Mouse (Mus musculus): ENCODE data around the gene Art3. TPM values are rescaled to one million over a fixed set of nuclear protein-coding genes. Genes with fewer than 3 reads are reported as not detected.

Gene Art3
- polyA plus RNA-seq, 2 experiments: 1.1 to 1.7 TPM

GRCm38 (mm10) chr5:92389977-92390376 lies 58.4 kb downstream of the Art3 start:
- 66% methylated on average over 2 of the region's 2 CpGs for WGBS (ENCODE audit: insufficient replicate concordance)
- Histone ChIP-seq H3K36me3 (replicated peaks; ENCODE audit: control insufficient read depth, insufficient read depth, low read depth) (no peaks in the 10 kb centered on the region), H3K27me3 (ENCODE audit: control insufficient read depth, insufficient read depth, low read length) (peaks cover 23% of the 10 kb centered on the region), H3K9me3 (ENCODE audit: control insufficient read depth, low read length) (no peaks in the 10 kb centered on the region), H3K4me3 (ENCODE audit: insufficient read depth in 1 of 2, low read depth in 2 of 2, low read length in 2 of 2) (no peak overlapping the region), H3K9ac (replicated peaks) (no peak overlapping the region), H3K4me2 (ENCODE audit: low read depth) (no peak overlapping the region), H3K4me1 (replicated peaks; ENCODE audit: control insufficient read depth in 2 of 2, insufficient read depth in 2 of 2, low read length in 1 of 2) (peaks cover 9 to 23% of the 10 kb centered on the region in 2 experiments), H3K27ac (no peak overlapping the region)
- DNase-seq (ENCODE audit: low read depth in 3 of 3, low spot score in 3 of 3) (no peak), ATAC-seq (ENCODE audit: insufficient read depth) (no peak)
- TF ChIP-seq CTCF (IDR thresholded peaks at IDR 0.05; ENCODE audit: low read depth): no peak
- no peak for TF ChIP-seq EP300 (IDR thresholded peaks at IDR 0.05; ENCODE audit: low read depth)

- H3K4me2 ChIP-seq (ENCODE audit: low read depth): no peak overlapping the region
- H3K36me3 ChIP-seq (replicated peaks; ENCODE audit: control insufficient read depth, insufficient read depth, low read depth): no peaks in the 10 kb centered on the region
- 57% methylated on average over 8 of the region's 8 CpGs for WGBS (ENCODE audit: insufficient replicate concordance)
- peaks cover 12 to 27% of the 10 kb centered on the region in 2 experiments for H3K4me1 ChIP-seq (replicated peaks; ENCODE audit: control insufficient read depth in 2 of 2, insufficient read depth in 2 of 2, low read length in 1 of 2)
- ATAC-seq (ENCODE audit: insufficient read depth) (no peak), DNase-seq (ENCODE audit: low read depth in 3 of 3, low spot score in 3 of 3) (no peak)
- no peak overlapping the region for H3K4me3 ChIP-seq (ENCODE audit: insufficient read depth in 1 of 2, low read depth in 2 of 2, low read length in 2 of 2)
- no peaks in the 10 kb centered on the region for H3K9me3 ChIP-seq (ENCODE audit: control insufficient read depth, low read length)
- TF ChIP-seq CTCF (IDR thresholded peaks at IDR 0.05; ENCODE audit: low read depth) (no peak), EP300 (IDR thresholded peaks at IDR 0.05; ENCODE audit: low read depth) (no peak)
- H3K27me3 ChIP-seq (ENCODE audit: control insufficient read depth, insufficient read depth, low read length): peaks cover 23% of the 10 kb centered on the region
- no peak overlapping the region for H3K9ac ChIP-seq (replicated peaks)
- no peak overlapping the region for H3K27ac ChIP-seq
Observed at GRCm38 (mm10) chr5:92390615-92391014, 59.0 kb downstream of the Art3 start.

DNA sequence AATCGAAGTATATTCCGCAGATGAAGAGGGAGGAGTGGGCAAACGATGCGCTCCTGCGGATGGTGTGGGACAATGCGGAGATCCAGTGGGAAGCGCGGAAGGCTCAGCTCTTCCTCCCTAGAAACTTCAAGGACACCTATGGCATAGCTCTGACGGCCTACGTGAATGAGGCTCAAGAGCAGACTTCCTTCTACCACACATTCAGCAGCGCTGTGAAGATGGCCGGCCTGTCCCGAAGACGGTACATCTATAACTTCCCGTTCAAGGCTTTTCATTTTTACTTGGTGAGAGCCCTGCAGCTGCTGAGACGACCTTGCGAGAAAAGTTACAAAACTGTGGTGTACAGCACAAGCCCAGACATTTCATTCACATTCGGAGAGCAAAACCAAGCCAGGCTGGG lies 60.9 kb downstream of the Art3 start:
- no peak overlapping the region for H3K9ac ChIP-seq (replicated peaks)
- WGBS (ENCODE audit: insufficient replicate concordance): 38% methylated on average over 18 of the region's 18 CpGs
- H3K4me1 ChIP-seq (replicated peaks; ENCODE audit: control insufficient read depth in 2 of 2, insufficient read depth in 2 of 2, low read length in 1 of 2): peaks cover 21 to 37% of the 10 kb centered on the region in 2 experiments
- TF ChIP-seq CTCF (IDR thresholded peaks at IDR 0.05; ENCODE audit: low read depth) (no peak), EP300 (IDR thresholded peaks at IDR 0.05; ENCODE audit: low read depth) (no peak)
- H3K27ac ChIP-seq: no peak overlapping the region
- peak overlapping the region; percentile 57 for H3K4me2 ChIP-seq (ENCODE audit: low read depth)
- no peaks in the 10 kb centered on the region for H3K9me3 ChIP-seq (ENCODE audit: control insufficient read depth, low read length)
- peaks cover 23% of the 10 kb centered on the region for H3K27me3 ChIP-seq (ENCODE audit: control insufficient read depth, insufficient read depth, low read length)
- DNase-seq (ENCODE audit: low read depth in 3 of 3, low spot score in 3 of 3) (no peak), ATAC-seq (ENCODE audit: insufficient read depth) (no peak)
- no peaks in the 10 kb centered on the region for H3K36me3 ChIP-seq (replicated peaks; ENCODE audit: control insufficient read depth, insufficient read depth, low read depth)
- H3K4me3 ChIP-seq (ENCODE audit: insufficient read depth in 1 of 2, low read depth in 2 of 2, low read length in 2 of 2): peak overlapping the region; percentile 5 to 7; a peak in 3 of 4 replicates

- Histone ChIP-seq H3K9ac (replicated peaks) (no peak overlapping the region), H3K4me3 (ENCODE audit: insufficient read depth in 1 of 2, low read depth in 2 of 2, low read length in 2 of 2) (peak overlapping the region in 1 of 2 experiments; percentile 13; a peak in 1 of 4 replicates), H3K27me3 (ENCODE audit: control insufficient read depth, insufficient read depth, low read length) (peaks cover 21% of the 10 kb centered on the region), H3K4me1 (replicated peaks; ENCODE audit: control insufficient read depth in 2 of 2, insufficient read depth in 2 of 2, low read length in 1 of 2) (peaks cover 25 to 40% of the 10 kb centered on the region in 2 experiments), H3K4me2 (ENCODE audit: low read depth) (peak overlapping the region; percentile 36), H3K27ac (no peak overlapping the region), H3K36me3 (replicated peaks; ENCODE audit: control insufficient read depth, insufficient read depth, low read depth) (no peaks in the 10 kb centered on the region), H3K9me3 (ENCODE audit: control insufficient read depth, low read length) (no peaks in the 10 kb centered on the region)
- DNase-seq (ENCODE audit: low read depth in 3 of 3, low spot score in 3 of 3) (peak in 1 of 3 experiments; percentile 35), ATAC-seq (ENCODE audit: insufficient read depth) (peak; percentile 34; the same call in 1 of the 2 replicates)
- TF ChIP-seq EP300 (IDR thresholded peaks at IDR 0.05; ENCODE audit: low read depth) (0 out of 2 replicates have a peak, but pooled peaks have one; percentile 11), CTCF (IDR thresholded peaks at IDR 0.05; ENCODE audit: low read depth) (no peak)
- 25% methylated on average over 10 of the region's 10 CpGs for WGBS (ENCODE audit: insufficient replicate concordance)
Observed at GRCm38 (mm10) chr5:92393863-92394262, 62.2 kb downstream of the Art3 start.

- Histone ChIP-seq H3K4me3 (ENCODE audit: insufficient read depth in 1 of 2, low read depth in 2 of 2, low read length in 2 of 2) (no peak overlapping the region), H3K27me3 (ENCODE audit: control insufficient read depth, insufficient read depth, low read length) (peaks cover 18% of the 10 kb centered on the region), H3K27ac (peak overlapping the region; percentile 63), H3K9me3 (ENCODE audit: control insufficient read depth, low read length) (no peaks in the 10 kb centered on the region), H3K36me3 (replicated peaks; ENCODE audit: control insufficient read depth, insufficient read depth, low read depth) (no peaks in the 10 kb centered on the region), H3K9ac (replicated peaks) (no peak overlapping the region), H3K4me1 (replicated peaks; ENCODE audit: control insufficient read depth in 2 of 2, insufficient read depth in 2 of 2, low read length in 1 of 2) (peaks cover 25 to 40% of the 10 kb centered on the region in 2 experiments), H3K4me2 (ENCODE audit: low read depth) (peak overlapping the region; percentile 33)
- TF ChIP-seq EP300 (IDR thresholded peaks at IDR 0.05; ENCODE audit: low read depth): no peak
- no peak for TF ChIP-seq CTCF (IDR thresholded peaks at IDR 0.05; ENCODE audit: low read depth)
- 28% methylated on average over 3 of the region's 3 CpGs for WGBS (ENCODE audit: insufficient replicate concordance)
- DNase-seq (ENCODE audit: low read depth in 3 of 3, low spot score in 3 of 3) (no peak), ATAC-seq (ENCODE audit: insufficient read depth) (peak; percentile 11; the same call in 1 of the 2 replicates)
Observed at GRCm38 (mm10) chr5:92395764-92396163, 64.1 kb downstream of the Art3 start.

Data from liver, embryonic 14.5 days (tissue).